Mouse (Mus musculus): ENCODE measurements at regions not wholly inside any gene's neighbourhood (a gene's known extent, or its start where the extent isn't known, plus 50 kb on each side); places are given as distances from the start of the nearest gene placed in this dataset.
A peak's percentile ranks its signal among the peaks of the same experiment; 100 is the strongest.

DNA sequence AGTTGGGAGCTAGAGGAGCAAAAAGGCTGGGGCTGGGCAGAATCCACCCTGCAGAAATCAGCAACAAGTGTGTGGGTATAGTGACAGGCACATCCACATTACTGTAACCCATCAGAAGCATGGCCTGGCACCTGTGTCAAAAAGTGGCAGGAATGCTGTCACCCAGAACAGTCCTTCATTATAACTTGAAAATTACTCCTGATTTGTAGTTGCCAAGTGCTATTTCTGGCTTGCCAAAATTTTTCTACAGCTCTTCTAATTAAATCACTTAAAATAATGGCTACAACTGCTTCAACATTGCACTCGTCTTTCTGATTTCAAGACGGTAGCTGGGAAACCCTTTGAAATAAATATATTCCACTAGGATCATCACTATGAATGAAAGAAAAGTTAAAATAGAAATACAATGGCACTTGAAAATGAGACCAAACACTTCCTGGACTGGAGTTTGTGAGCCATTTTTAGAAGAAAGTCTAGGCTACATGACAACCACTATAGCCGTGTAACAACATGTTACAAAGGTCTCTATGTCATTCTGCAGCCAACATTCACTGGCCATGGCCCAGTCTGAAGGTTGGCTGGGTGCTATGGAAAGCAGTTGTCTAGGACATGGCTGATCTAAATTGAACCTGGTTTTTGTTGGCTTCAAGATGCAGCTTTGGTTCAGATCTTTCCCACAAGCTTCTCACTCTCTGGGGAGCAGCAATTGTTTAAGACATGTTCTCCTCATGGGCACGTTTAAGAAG, 190.6 kb upstream of the Tapt1 start:
- no peak for ATAC-seq (ENCODE audit: extremely low read depth, insufficient number of reproducible peaks, low FRiP score, poor library complexity, severe bottlenecking)

DNA sequence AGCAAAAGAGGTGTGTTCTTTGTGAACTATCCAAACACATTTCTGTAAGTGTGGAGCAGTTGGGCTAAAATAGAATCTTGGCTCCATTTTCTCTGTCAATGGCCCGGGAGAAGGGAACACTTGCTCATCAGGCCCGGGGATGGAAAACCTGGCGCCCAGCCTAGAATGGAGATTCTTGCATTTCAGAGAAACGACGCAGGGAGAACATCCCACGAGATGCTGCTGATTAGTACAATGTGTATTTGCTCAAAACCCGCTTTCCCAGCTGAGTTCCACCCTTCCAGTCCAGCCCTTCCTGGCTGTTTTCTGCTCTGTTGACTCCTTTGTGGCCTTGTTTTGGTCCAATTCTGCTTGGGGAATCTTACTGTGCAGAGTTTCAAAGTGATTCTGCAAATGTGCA, 188.0 kb upstream of the Tapt1 start:
- ATAC-seq (ENCODE audit: extremely low read depth, insufficient number of reproducible peaks, low FRiP score, poor library complexity, severe bottlenecking), result no peak

- ATAC-seq (ENCODE audit: extremely low read depth, insufficient number of reproducible peaks, low FRiP score, poor library complexity, severe bottlenecking), result no peak
These were observed 176.9 kb upstream of the Tapt1 start for GRCm38 (mm10) chr5:44403300-44403699.

DNA sequence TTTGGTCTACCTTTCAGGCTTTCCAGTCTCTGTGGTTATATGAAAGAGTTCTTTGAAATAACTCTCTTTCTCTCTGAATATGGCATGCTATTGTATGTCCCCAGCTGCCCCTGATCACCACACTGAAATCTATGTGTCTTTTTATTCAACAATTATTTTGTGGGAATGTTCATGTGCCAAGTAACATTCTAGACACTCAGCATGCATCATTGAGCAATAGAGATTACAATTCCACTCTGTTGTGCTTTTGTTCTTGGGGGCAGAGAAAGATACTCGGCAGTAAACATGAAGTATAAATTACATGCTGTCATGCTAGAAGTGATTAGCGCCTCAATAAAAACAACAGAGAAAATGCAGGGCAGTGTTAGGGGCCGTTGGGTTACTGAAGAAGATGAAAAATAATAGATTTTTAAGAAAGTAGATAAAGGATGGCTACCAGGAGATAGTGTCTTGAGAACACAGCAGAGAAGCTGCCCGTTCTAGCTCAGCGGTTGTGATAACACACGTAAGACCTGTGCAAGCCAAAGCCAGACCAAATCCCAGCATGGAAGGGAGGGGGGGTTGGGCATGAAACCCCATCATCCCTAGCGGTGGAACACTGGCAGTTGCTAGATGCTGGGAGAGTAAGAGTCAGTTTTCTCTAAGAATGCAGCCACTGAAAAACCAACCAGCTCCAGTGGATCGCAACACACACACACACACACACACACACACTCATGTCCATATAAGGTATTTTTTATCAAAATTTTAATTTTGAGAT, 174.3 kb upstream of the Tapt1 start:
- no peak for ATAC-seq (ENCODE audit: extremely low read depth, insufficient number of reproducible peaks, low FRiP score, poor library complexity, severe bottlenecking)

DNA sequence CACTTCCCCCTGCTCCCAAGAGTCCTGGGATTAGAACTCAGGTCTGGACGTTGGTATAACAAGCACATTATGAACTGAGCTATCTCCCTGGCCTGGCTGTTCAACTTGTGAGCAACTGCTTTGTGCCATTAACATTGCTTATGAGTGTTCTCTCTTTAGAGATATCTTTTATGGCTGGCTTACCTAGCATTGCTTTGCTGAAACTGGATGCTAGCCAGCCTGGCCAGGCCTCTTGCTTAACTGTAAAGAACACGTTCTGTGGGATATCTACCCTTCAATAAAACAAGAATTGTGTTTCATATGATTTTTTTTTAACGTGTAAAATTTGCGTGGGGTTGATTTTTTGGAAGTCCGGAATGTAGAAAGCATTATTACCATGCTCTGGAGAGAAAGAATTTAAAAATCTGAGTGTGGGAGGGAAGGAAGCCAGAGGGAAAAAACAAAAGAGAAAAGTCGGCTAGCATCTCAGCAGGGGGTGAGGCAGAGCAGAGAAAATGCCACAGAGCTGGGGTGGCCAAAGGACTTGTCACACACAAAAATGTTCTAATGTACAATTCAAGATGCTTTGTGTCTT, 160.9 kb upstream of the Tapt1 start:
- ATAC-seq (ENCODE audit: extremely low read depth, insufficient number of reproducible peaks, low FRiP score, poor library complexity, severe bottlenecking), result no peak

GRCm38 (mm10) chr5:44386176-44386575, 159.8 kb upstream of the Tapt1 start:
- no peak for ATAC-seq (ENCODE audit: extremely low read depth, insufficient number of reproducible peaks, low FRiP score, poor library complexity, severe bottlenecking)

DNA sequence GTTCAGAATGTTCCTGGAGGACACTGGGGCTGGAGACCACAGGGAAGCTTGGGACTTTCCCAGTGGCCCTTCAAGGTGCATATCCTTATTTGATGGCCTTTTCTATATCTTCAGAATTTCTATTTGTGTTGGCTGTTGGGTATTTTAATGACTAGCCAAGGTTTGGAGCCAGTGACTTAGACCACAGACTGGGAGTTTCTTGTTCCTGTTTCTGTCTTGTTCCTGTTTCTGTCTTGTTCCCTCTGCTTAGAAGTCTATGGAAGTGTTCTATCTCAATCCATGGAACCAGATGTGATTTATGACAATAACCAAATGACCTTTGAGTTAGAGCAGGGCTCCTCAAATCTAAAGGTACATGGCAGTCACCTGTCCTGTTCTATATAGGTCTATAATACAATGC, 156.6 kb upstream of the Tapt1 start:
- ATAC-seq (ENCODE audit: extremely low read depth, insufficient number of reproducible peaks, low FRiP score, poor library complexity, severe bottlenecking), result no peak

- no peak for ATAC-seq (ENCODE audit: extremely low read depth, insufficient number of reproducible peaks, low FRiP score, poor library complexity, severe bottlenecking)
These were observed 143.6 kb upstream of the Tapt1 start for GRCm38 (mm10) chr5:44370006-44370405.

DNA sequence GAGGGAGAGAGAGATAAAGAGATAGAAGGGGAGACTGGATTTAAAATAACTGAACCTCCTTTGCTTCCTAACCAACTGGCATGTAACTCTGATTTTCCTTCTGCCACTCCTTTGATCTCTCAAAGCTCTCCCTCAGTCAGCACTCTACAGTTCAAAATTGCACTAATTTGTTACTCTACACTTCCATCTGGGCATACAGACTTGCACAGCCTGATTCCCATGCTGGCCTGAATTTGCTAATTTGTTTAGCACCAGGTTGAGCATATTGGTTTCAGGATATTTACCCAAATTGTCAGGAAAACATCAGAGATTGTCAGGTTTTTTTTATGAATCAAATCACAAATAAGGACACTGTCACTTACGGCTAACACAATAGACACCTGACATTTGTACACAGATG, 125.9 kb upstream of the Tapt1 start:
- no peak for ATAC-seq (ENCODE audit: extremely low read depth, insufficient number of reproducible peaks, low FRiP score, poor library complexity, severe bottlenecking)

DNA sequence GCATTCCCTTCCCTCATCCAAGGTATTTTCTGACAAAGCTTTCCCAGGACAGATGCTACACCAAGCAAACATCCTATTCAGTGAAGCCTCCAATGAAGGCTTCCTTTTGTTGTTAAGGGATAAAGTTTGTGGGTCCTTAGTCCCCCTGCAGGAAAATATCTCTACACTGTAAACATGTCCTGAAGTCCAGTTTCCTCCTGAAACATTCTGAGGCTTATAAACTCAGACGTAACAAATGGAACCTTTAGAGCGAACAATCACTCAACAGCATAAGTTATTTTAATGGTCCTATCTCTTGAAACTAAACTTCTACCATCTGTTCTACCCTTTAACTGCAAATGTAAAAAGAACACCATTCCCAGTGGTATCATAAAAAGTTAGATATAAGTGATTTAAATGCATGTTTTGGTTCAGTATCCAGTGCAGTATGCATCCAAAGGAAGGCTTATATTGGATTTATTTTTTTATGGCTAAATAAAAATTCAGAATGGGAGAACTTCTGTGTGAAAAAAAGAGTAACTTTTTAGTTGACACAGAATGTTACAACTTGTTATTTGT, 115.1 kb upstream of the Tapt1 start:
- no peak for ATAC-seq (ENCODE audit: extremely low read depth, insufficient number of reproducible peaks, low FRiP score, poor library complexity, severe bottlenecking)

GRCm38 (mm10) chr5:44338662-44339061, 112.2 kb upstream of the Tapt1 start:
- no peak for ATAC-seq (ENCODE audit: extremely low read depth, insufficient number of reproducible peaks, low FRiP score, poor library complexity, severe bottlenecking)

DNA sequence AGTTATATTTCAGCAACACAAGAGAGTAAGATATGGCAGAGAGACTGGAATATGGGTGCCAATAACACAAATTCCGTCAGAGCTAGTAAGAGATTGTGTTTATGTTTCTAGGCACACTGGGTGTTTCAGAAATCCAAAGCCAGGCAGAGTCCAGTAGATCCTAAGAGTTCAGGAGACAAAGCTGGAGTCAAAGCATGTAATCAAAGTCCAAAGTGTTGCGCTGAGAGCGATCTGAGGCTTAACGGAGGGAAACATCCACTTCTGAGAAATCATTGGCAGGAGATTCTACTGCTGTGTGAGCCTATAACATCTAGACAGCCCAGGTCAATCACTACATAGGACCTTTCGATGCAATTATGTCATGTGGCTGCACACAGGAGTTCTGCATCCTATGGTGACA, 109.3 kb upstream of the Tapt1 start:
- no peak for ATAC-seq (ENCODE audit: extremely low read depth, insufficient number of reproducible peaks, low FRiP score, poor library complexity, severe bottlenecking)

GRCm38 (mm10) chr5:44319626-44320025, 93.2 kb upstream of the Tapt1 start:
- ATAC-seq (ENCODE audit: extremely low read depth, insufficient number of reproducible peaks, low FRiP score, poor library complexity, severe bottlenecking), result no peak

GRCm38 (mm10) chr5:44306769-44307557, 80.5 kb upstream of the Tapt1 start:
- ATAC-seq (ENCODE audit: extremely low read depth, insufficient number of reproducible peaks, low FRiP score, poor library complexity, severe bottlenecking), result no peak

DNA sequence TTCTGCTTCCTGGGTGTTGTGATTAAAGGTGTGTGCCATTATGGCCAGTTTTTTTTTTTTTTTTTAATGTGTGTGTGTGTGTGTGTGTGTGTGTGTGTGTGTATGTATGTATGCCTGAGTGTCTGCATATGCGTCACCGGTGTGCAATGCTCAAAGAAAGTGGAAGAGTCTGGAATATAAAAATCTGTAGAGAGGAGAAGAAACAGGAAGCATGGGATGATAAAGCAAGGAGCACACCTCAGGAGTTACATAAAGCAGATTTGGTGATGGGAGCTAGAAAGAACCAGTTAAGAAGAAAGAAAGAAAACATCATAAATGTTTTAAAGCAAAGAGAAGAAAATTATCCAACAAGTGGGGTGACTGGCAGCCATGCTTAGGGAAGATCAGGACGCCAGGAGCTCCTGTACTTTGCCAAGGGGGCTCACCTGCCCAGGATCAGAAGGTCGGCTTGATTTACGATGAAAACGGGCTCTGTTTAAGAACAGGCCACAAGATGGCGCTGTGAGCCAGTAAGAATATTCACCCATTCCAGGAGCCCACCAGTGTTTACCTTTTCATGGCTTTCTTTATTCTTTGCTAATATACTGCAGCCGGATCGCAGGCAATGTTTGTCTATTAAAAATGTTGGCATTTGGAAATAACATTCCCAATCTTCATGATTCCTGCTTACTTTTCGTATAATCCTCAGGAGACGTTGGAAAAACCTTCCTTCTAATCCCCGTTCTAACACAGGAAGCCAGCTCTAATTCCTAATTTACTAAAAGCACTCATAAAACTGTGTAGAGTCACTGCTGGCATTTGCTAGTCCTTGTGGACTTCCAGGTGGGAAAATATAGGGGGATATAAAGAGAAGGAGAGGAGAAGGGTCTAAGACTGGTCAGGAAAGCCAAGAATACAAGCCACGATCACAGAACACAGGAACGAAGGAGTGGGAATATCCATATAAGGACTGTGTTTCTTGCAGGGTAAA, 77.7 kb upstream of the Tapt1 start:
- ATAC-seq (ENCODE audit: extremely low read depth, insufficient number of reproducible peaks, low FRiP score, poor library complexity, severe bottlenecking), result no peak

- ATAC-seq (ENCODE audit: extremely low read depth, insufficient number of reproducible peaks, low FRiP score, poor library complexity, severe bottlenecking), result 0 out of 2 replicates have a peak, but pooled peaks have one; percentile 36
These were observed 58.0 kb upstream of the Tapt1 start for GRCm38 (mm10) chr5:44284384-44284783.
